Mouse (Mus musculus): ENCODE results near the gene Lrp3. TPM values are rescaled to one million over a fixed set of nuclear protein-coding genes. Genes with fewer than 3 reads are reported as not detected.
A peak's percentile ranks its signal among the peaks of the same experiment; 100 is the strongest.

Lrp3 gene
- polyA plus RNA-seq, 1 experiment from 2014 or later, result 4.0 TPM

DNA sequence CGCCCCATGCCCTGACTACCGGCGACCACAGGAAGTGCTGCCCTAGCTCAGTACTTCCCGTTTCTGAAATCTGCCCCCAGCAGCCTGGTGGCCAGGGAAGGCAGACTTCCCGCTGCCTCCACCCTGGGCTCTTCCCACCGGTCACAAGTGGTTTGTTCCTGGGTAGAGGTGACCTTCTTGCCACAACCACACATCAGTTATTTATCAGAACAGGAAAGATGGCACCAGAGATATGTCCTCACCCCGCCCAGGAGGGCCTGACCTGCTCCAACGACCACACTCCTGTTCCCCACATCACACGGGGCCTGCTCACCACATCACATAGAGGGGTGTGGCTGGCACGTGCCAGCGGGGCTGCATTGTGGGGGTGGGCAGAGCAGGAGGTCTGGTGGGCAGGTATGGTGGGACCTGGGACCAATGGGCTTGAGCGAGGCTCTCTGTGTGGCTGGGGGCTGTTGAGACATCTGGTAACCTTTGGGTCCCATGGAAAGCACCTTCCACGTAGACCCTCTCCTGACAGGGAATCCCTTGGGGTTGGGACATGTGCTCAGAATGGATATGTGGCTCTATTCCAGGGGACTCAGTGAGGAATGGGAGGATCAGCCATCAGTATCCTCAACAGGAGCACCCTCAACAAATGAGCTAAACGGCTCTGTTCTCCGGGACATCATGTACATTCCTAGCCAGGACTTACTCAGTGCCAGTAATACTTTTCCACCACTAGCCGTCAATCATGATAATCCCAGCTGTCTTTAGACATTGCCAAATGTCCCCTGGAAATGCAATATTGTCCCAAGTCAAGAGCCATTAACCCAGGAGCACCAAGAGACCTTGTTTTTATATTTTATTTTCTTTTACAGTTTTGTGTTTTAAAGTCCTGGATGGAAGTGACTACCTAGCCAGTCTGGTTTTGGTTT lies 58.5 kb downstream of the Lrp3 start:
- 67% methylated on average over 16 of the region's 16 CpGs for WGBS
- Histone ChIP-seq H3K9ac (no peak overlapping the region), H3K4me3 (replicated peaks) (no peak overlapping the region), H3K36me3 (no peaks in the 10 kb centered on the region), H3K4me2 (replicated peaks) (no peak overlapping the region), H3K27ac (no peak overlapping the region), H3K27me3 (replicated peaks) (no peaks in the 10 kb centered on the region), H3K4me1 (replicated peaks) (no peaks in the 10 kb centered on the region), H3K9me3 (no peaks in the 10 kb centered on the region)
- ATAC-seq, result no peak; the same call in 1 of the 2 replicates

DNA sequence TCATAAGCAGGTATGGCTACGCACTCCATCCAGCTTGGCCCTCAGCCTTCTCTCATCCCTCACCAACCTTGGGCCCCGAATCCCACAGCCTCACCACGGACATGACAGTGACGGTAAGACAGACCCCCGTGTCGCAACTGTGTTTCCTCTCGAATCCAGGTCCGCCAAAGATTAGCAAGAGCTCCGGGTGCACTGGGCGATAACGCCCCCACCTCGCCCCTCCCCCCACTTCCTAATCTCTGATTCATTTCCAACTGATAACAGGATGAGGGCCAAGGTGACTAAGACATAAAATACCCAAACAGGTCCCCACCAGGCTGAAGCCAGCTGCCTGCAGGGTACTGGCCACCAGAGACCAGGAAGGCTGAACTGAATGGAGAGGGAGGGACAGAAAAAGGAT lies 60.8 kb downstream of the Lrp3 start:
- 61% methylated on average over 12 of the region's 12 CpGs for WGBS
- no peak overlapping the region for H3K27ac ChIP-seq
- H3K9ac ChIP-seq, result no peak overlapping the region
- H3K9me3 ChIP-seq, result no peaks in the 10 kb centered on the region
- peaks cover 1% of the 10 kb centered on the region for H3K4me1 ChIP-seq (replicated peaks)
- H3K4me3 ChIP-seq (replicated peaks), result no peak overlapping the region
- ATAC-seq, result peak; percentile 46; the same call in 1 of the 2 replicates
- no peaks in the 10 kb centered on the region for H3K36me3 ChIP-seq
- H3K4me2 ChIP-seq (replicated peaks), result no peak overlapping the region
- H3K27me3 ChIP-seq (replicated peaks), result no peaks in the 10 kb centered on the region

DNA sequence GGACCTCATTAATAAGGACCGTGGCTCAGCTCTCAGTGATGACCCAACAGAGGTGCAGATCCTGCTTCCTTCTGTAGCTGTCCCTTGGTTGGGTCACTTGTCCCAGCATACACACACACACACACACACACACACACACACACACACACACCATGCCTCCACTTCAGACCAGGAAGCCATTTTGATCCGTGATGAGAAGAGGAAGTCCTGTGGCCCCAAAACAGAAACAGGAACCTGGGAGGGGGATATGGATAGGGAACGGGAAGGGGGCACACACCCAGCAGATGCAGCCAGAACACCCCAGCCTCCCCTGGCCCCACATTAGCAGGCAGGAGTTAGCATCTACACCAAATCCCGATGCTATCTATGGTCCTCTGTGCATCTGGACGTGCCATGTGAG lies 64.4 kb downstream of the Lrp3 start:
- Histone ChIP-seq H3K4me2 (replicated peaks) (no peak overlapping the region), H3K27ac (no peak overlapping the region), H3K9me3 (no peaks in the 10 kb centered on the region), H3K27me3 (replicated peaks) (no peaks in the 10 kb centered on the region), H3K4me3 (replicated peaks) (no peak overlapping the region), H3K9ac (no peak overlapping the region), H3K36me3 (no peaks in the 10 kb centered on the region), H3K4me1 (replicated peaks) (peaks cover 5% of the 10 kb centered on the region)
- ATAC-seq, result no peak
- WGBS, result 76% methylated on average over 5 of the region's 5 CpGs

Other genes with a start within 250 kb of the Lrp3 start
- gene Cebpg, start 158.9 kb downstream of the Lrp3 start, polyA plus RNA-seq (2015; fragmentation: Nextera tagmentation; extraction: Ambion mirVana), result 44.5 and 45.3 TPM in 2 replicates
- 13.9 and 14.1 TPM in 2 replicates for gene Cebpa, start 96.2 kb downstream of the Lrp3 start, polyA plus RNA-seq (2015; fragmentation: Nextera tagmentation; extraction: Ambion mirVana)
- gene Slc7a10, start 29.1 kb downstream of the Lrp3 start, polyA plus RNA-seq (2015; fragmentation: Nextera tagmentation; extraction: Ambion mirVana), result 1.6 and 1.7 TPM in 2 replicates
- gene Gpatch1, start 102.9 kb upstream of the Lrp3 start, polyA plus RNA-seq (2015; fragmentation: Nextera tagmentation; extraction: Ambion mirVana), result 14.8 and 14.9 TPM in 2 replicates
- 73.2 and 74.7 TPM in 2 replicates for gene Rhpn2, start 118.7 kb upstream of the Lrp3 start, polyA plus RNA-seq (2015; fragmentation: Nextera tagmentation; extraction: Ambion mirVana)
- gene Faap24, start 181.3 kb upstream of the Lrp3 start, polyA plus RNA-seq (2015; fragmentation: Nextera tagmentation; extraction: Ambion mirVana), result 22.0 and 22.7 TPM in 2 replicates
- gene Cep89, start 181.5 kb upstream of the Lrp3 start, polyA plus RNA-seq (2015; fragmentation: Nextera tagmentation; extraction: Ambion mirVana), result 43.2 and 45.8 TPM in 2 replicates
- 65.1 and 69.8 TPM in 2 replicates for gene Slc7a9, start 233.3 kb upstream of the Lrp3 start, polyA plus RNA-seq (2015; fragmentation: Nextera tagmentation; extraction: Ambion mirVana)